Mouse (Mus musculus) embryonic facial prominence, embryonic 12.5 days (tissue): Measurements from ENCODE around the gene Cerkl. TPM values are rescaled to one million over a fixed set of nuclear protein-coding genes. Genes with fewer than 3 reads are reported as not detected.

Experiments used
- ATAC-seq: fragments of 200-750 bp; cut with Nextera tagmentation; 2 replicates; pipeline ENCODE4 v1.8.0; 2017; ENCODE audit not compliant: insufficient number of reproducible peaks, insufficient read depth, low FRiP score, low TSS enrichment
- H3K27ac ChIP-seq: fragments of 300-500 bp; sonication (generic); 2 replicates; pipeline ENCODE4 v1.5.1; 2016; ENCODE audit warnings: mild to moderate bottlenecking
- H3K27me3 ChIP-seq: fragments of 300-500 bp; sonication (generic); 2 replicates; pipeline ENCODE4 v1.6.1; 2016; ENCODE audit warnings: mild to moderate bottlenecking, moderate library complexity
- H3K36me3 ChIP-seq: fragments of 300-500 bp; sonication (generic); 2 replicates; pipeline ENCODE4 v1.6.1; 2016; ENCODE audit warnings: mild to moderate bottlenecking
- H3K4me1 ChIP-seq: fragments of 300-500 bp; sonication (generic); 2 replicates; pipeline ENCODE4 v1.6.1; 2016
- H3K4me2 ChIP-seq: fragments of 300-500 bp; sonication (generic); replicated peaks from 2 replicates; pipeline ENCODE4 v1.6.1; 2016; ENCODE audit warnings: mild to moderate bottlenecking, moderate library complexity
- H3K4me3 ChIP-seq: fragments of 300-500 bp; sonication (generic); 2 replicates; pipeline ENCODE4 v1.5.1; 2016; ENCODE audit warnings: mild to moderate bottlenecking
- H3K9ac ChIP-seq: fragments of 300-500 bp; sonication (generic); 2 replicates; pipeline ENCODE4 v1.6.1; 2016; ENCODE audit warnings: mild to moderate bottlenecking, moderate library complexity
- H3K9me3 ChIP-seq: fragments of 300-500 bp; sonication (generic); 2 replicates; pipeline ENCODE4 v1.6.1; 2016; ENCODE audit warnings: mild to moderate bottlenecking, moderate library complexity
- WGBS: fragments of 180-500 bp; shearing (Covaris S2); methylation state at CpG from one replicate; pipeline ENCODE4 v1.1.7; 2016; 5-methylcytosine and 5-hydroxymethylcytosine counted together
- polyA plus RNA-seq: library from polyadenylated mRNA; unstranded; fragments of >200 nt; fragmentation: Nextera tagmentation; extraction: Ambion mirVana; gene quantifications from 2 replicates; pipeline ENCODE4 v1.2.1, GENCODE M21; 2016

The Cerkl gene
- polyA plus RNA-seq, 1 experiment from 2014 or later: 2.0 TPM

- no peak overlapping the region for H3K4me3 ChIP-seq
- no peaks in the 10 kb centered on the region for H3K36me3 ChIP-seq
- H3K9ac ChIP-seq: no peak overlapping the region
- no peaks in the 10 kb centered on the region for H3K4me1 ChIP-seq
- ATAC-seq: no peak
- no peaks in the 10 kb centered on the region for H3K9me3 ChIP-seq
- H3K27me3 ChIP-seq: no peaks in the 10 kb centered on the region
- H3K27ac ChIP-seq: no peak overlapping the region
- H3K4me2 ChIP-seq: no peak overlapping the region
- 87% methylated on average over 1 of the region's 1 CpGs for WGBS
These were observed 166.4 kb downstream of the Cerkl start for GRCm38 (mm10) chr2:79290149-79290548.

- ATAC-seq: no peak
- Histone ChIP-seq H3K4me2 (no peak overlapping the region), H3K9me3 (no peaks in the 10 kb centered on the region), H3K4me1 (no peaks in the 10 kb centered on the region), H3K27ac (no peak overlapping the region), H3K36me3 (no peaks in the 10 kb centered on the region), H3K4me3 (no peak overlapping the region), H3K27me3 (no peaks in the 10 kb centered on the region), H3K9ac (no peak overlapping the region)
- 87% methylated on average over 4 of the region's 4 CpGs for WGBS
These were observed 172.4 kb downstream of the Cerkl start for GRCm38 (mm10) chr2:79284206-79284605.

Other genes starting within 250 kb of the Cerkl start
- gene Itga4, start 201.4 kb downstream of the Cerkl start, polyA plus RNA-seq: 8.2 and 10.9 TPM in 2 replicates
- 17.3 and 19.1 TPM in 2 replicates for gene Neurod1, start within 50 bp of the Cerkl start, polyA plus RNA-seq
- gene Itprid2, start 178.6 kb upstream of the Cerkl start, polyA plus RNA-seq: 11.3 and 11.4 TPM in 2 replicates